Mouse (Mus musculus): ENCODE measurements around the gene Nkx2-1. TPM values are rescaled to one million over a fixed set of nuclear protein-coding genes. Genes with fewer than 3 reads are reported as not detected.

Nkx2-1 gene
- total RNA-seq, 1 experiment: not detected

GRCm38 (mm10) chr12:56537931-56538330 is 1.2 kb upstream of the Nkx2-1 start:
- Histone ChIP-seq H3K36me3 (ENCODE audit: control insufficient read depth, insufficient read depth, low read length, poor library complexity, severe bottlenecking) (no peaks in the 10 kb centered on the region), H3K9ac (ENCODE audit: insufficient read depth, low read depth, low read length, poor library complexity, severe bottlenecking) (no peak overlapping the region), H3K4me3 (ENCODE audit: insufficient read depth in 1 of 2, low read depth in 1 of 2, low read length in 2 of 2, poor library complexity in 1 of 2, severe bottlenecking in 1 of 2) (no peak overlapping the region), H3K9me3 (ENCODE audit: control insufficient read depth, insufficient read depth, low read depth, low read length) (no peaks in the 10 kb centered on the region), H3K27ac (ENCODE audit: insufficient read depth, low read depth, low read length, poor library complexity, severe bottlenecking) (no peak overlapping the region), H3K4me1 (ENCODE audit: control insufficient read depth in 2 of 2, insufficient read depth in 2 of 2, low read length in 2 of 2, poor library complexity in 1 of 2) (0 out of 4 replicates have a peak, but pooled peaks cover 0 to 1% of the 10 kb centered on the region in 2 experiments)
- in situ Hi-C loops (cut with MboI; ENCODE audit: low sequenced_read_pairs in 2 of 2, unreplicated experiment in 2 of 2): loop anchor here (5.0 to 25.0 kb wide), 6 partner anchors 74 to 1004 kb away; partner anchors contain the start of genes Nkx2-9 (in 2 of the 2), Pax9 (in 1 of the 2) and Slc25a21 (in 1 of the 2)
- TF ChIP-seq CHD2 (IDR thresholded peaks at IDR 0.05; ENCODE audit: low read depth, low read length) (no peak), MAFK (IDR thresholded peaks at IDR 0.05; ENCODE audit: insufficient read depth, low read depth, low read length) (no peak), ZC3H11A (IDR thresholded peaks at IDR 0.05; ENCODE audit: borderline replicate concordance, low read depth, low read length) (no peak), HCFC1 (IDR thresholded peaks at IDR 0.05; ENCODE audit: borderline replicate concordance, insufficient read depth, low read length) (no peak), ZNF384 (IDR thresholded peaks at IDR 0.05; ENCODE audit: low read depth, low read length) (no peak)
- DNase-seq (ENCODE audit: low read depth, low spot score): no peak

- H3K4me3 ChIP-seq (ENCODE audit: insufficient read depth in 1 of 2, low read depth in 1 of 2, low read length in 2 of 2, poor library complexity in 1 of 2, severe bottlenecking in 1 of 2): no peak overlapping the region
- no peaks in the 10 kb centered on the region for H3K9me3 ChIP-seq (ENCODE audit: control insufficient read depth, insufficient read depth, low read depth, low read length)
- in situ Hi-C loops (cut with MboI; ENCODE audit: low sequenced_read_pairs in 2 of 2, unreplicated experiment in 2 of 2): loop anchor here (5.0 to 25.0 kb wide), 6 partner anchors 75 to 1005 kb away; partner anchors contain the start of genes Nkx2-9 (in 2 of the 2), Pax9 (in 1 of the 2) and Slc25a21 (in 1 of the 2)
- TF ChIP-seq ZC3H11A (IDR thresholded peaks at IDR 0.05; ENCODE audit: borderline replicate concordance, low read depth, low read length): no peak
- TF ChIP-seq ZNF384 (IDR thresholded peaks at IDR 0.05; ENCODE audit: low read depth, low read length): no peak
- no peak for TF ChIP-seq HCFC1 (IDR thresholded peaks at IDR 0.05; ENCODE audit: borderline replicate concordance, insufficient read depth, low read length)
- TF ChIP-seq CHD2 (IDR thresholded peaks at IDR 0.05; ENCODE audit: low read depth, low read length): no peak
- TF ChIP-seq MAFK (IDR thresholded peaks at IDR 0.05; ENCODE audit: insufficient read depth, low read depth, low read length): no peak
- no peak for DNase-seq (ENCODE audit: low read depth, low spot score)
- no peak overlapping the region for H3K27ac ChIP-seq (ENCODE audit: insufficient read depth, low read depth, low read length, poor library complexity, severe bottlenecking)
- H3K4me1 ChIP-seq (ENCODE audit: control insufficient read depth in 2 of 2, insufficient read depth in 2 of 2, low read length in 2 of 2, poor library complexity in 1 of 2): 0 out of 4 replicates have a peak, but pooled peaks cover 0 to 1% of the 10 kb centered on the region in 2 experiments
- no peaks in the 10 kb centered on the region for H3K36me3 ChIP-seq (ENCODE audit: control insufficient read depth, insufficient read depth, low read length, poor library complexity, severe bottlenecking)
- no peak overlapping the region for H3K9ac ChIP-seq (ENCODE audit: insufficient read depth, low read depth, low read length, poor library complexity, severe bottlenecking)
Measured at GRCm38 (mm10) chr12:56537342-56537741, 634 bp upstream of the Nkx2-1 start.

GRCm38 (mm10) chr12:56536174-56536883 is 379 bp downstream of the Nkx2-1 start:
- TF ChIP-seq ZC3H11A (IDR thresholded peaks at IDR 0.05; ENCODE audit: borderline replicate concordance, low read depth, low read length) (no peak), CHD2 (IDR thresholded peaks at IDR 0.05; ENCODE audit: low read depth, low read length) (no peak), ZNF384 (IDR thresholded peaks at IDR 0.05; ENCODE audit: low read depth, low read length) (no peak), HCFC1 (IDR thresholded peaks at IDR 0.05; ENCODE audit: borderline replicate concordance, insufficient read depth, low read length) (no peak), MAFK (IDR thresholded peaks at IDR 0.05; ENCODE audit: insufficient read depth, low read depth, low read length) (no peak)
- no peak overlapping the region for H3K9ac ChIP-seq (ENCODE audit: insufficient read depth, low read depth, low read length, poor library complexity, severe bottlenecking)
- no peaks in the 10 kb centered on the region for H3K36me3 ChIP-seq (ENCODE audit: control insufficient read depth, insufficient read depth, low read length, poor library complexity, severe bottlenecking)
- in situ Hi-C loops (cut with MboI; ENCODE audit: low sequenced_read_pairs in 2 of 2, unreplicated experiment in 2 of 2): loop anchor here (5.0 to 25.0 kb wide), 6 partner anchors 76 to 1006 kb away; partner anchors contain the start of genes Nkx2-9 (in 2 of the 2), Pax9 (in 1 of the 2) and Slc25a21 (in 1 of the 2)
- no peaks in the 10 kb centered on the region for H3K9me3 ChIP-seq (ENCODE audit: control insufficient read depth, insufficient read depth, low read depth, low read length)
- no peak for DNase-seq (ENCODE audit: low read depth, low spot score)
- H3K4me3 ChIP-seq (ENCODE audit: insufficient read depth in 1 of 2, low read depth in 1 of 2, low read length in 2 of 2, poor library complexity in 1 of 2, severe bottlenecking in 1 of 2): peak overlapping the region; percentile 32 to 33; a peak in 3 of 4 replicates
- no peak overlapping the region for H3K27ac ChIP-seq (ENCODE audit: insufficient read depth, low read depth, low read length, poor library complexity, severe bottlenecking)
- H3K4me1 ChIP-seq (ENCODE audit: control insufficient read depth in 2 of 2, insufficient read depth in 2 of 2, low read length in 2 of 2, poor library complexity in 1 of 2): 0 out of 4 replicates have a peak, but pooled peaks cover 0 to 1% of the 10 kb centered on the region in 2 experiments

- H3K9ac ChIP-seq (ENCODE audit: insufficient read depth, low read depth, low read length, poor library complexity, severe bottlenecking): no peak overlapping the region
- no peaks in the 10 kb centered on the region for H3K36me3 ChIP-seq (ENCODE audit: control insufficient read depth, insufficient read depth, low read length, poor library complexity, severe bottlenecking)
- in situ Hi-C loops (cut with MboI; ENCODE audit: low sequenced_read_pairs in 2 of 2, unreplicated experiment in 2 of 2): loop anchor here (5.0 to 25.0 kb wide), 6 partner anchors 77 to 1007 kb away; partner anchors contain the start of genes Nkx2-9 (in 2 of the 2), Pax9 (in 1 of the 2) and Slc25a21 (in 1 of the 2)
- H3K4me1 ChIP-seq (ENCODE audit: control insufficient read depth in 2 of 2, insufficient read depth in 2 of 2, low read length in 2 of 2, poor library complexity in 1 of 2): 0 out of 4 replicates have a peak, but pooled peaks cover 0 to 1% of the 10 kb centered on the region in 2 experiments
- peak overlapping the region; percentile 27 to 40; a peak in 2 of 4 replicates for H3K4me3 ChIP-seq (ENCODE audit: insufficient read depth in 1 of 2, low read depth in 1 of 2, low read length in 2 of 2, poor library complexity in 1 of 2, severe bottlenecking in 1 of 2)
- no peak overlapping the region for H3K27ac ChIP-seq (ENCODE audit: insufficient read depth, low read depth, low read length, poor library complexity, severe bottlenecking)
- DNase-seq (ENCODE audit: low read depth, low spot score): no peak
- no peaks in the 10 kb centered on the region for H3K9me3 ChIP-seq (ENCODE audit: control insufficient read depth, insufficient read depth, low read depth, low read length)
- no peak for TF ChIP-seq HCFC1 (IDR thresholded peaks at IDR 0.05; ENCODE audit: borderline replicate concordance, insufficient read depth, low read length)
- TF ChIP-seq CHD2 (IDR thresholded peaks at IDR 0.05; ENCODE audit: low read depth, low read length): no peak
- no peak for TF ChIP-seq MAFK (IDR thresholded peaks at IDR 0.05; ENCODE audit: insufficient read depth, low read depth, low read length)
- no peak for TF ChIP-seq ZNF384 (IDR thresholded peaks at IDR 0.05; ENCODE audit: low read depth, low read length)
- TF ChIP-seq ZC3H11A (IDR thresholded peaks at IDR 0.05; ENCODE audit: borderline replicate concordance, low read depth, low read length): no peak
Measured at GRCm38 (mm10) chr12:56535411-56536173, 1.1 kb downstream of the Nkx2-1 start.

Measured in ES-E14 (cell line).